Mouse (Mus musculus) midbrain, embryonic 16.5 days (tissue): ENCODE data around the gene Prcc. TPM values are rescaled to one million over a fixed set of nuclear protein-coding genes. Genes with fewer than 3 reads are reported as not detected.
A peak's percentile ranks its signal among the peaks of the same experiment; 100 is the strongest.
"Not testable (repeated sequence)": the region's sequence is repeated elsewhere in the genome, so short reads cannot be mapped to it uniquely, and the experiment has no call there.

Source experiments
- ATAC-seq: fragments of 200-750 bp; cut with Nextera tagmentation; 2 replicates; pipeline ENCODE4 v1.8.0; 2017; ENCODE audit warnings: moderate TSS enrichment
- H3K27ac ChIP-seq: fragments of 300-500 bp; sonication (generic); 2 replicates; pipeline ENCODE4 v1.5.1; 2014; ENCODE audit warnings: mild to moderate bottlenecking, low read length, mixed read lengths
- H3K27me3 ChIP-seq: fragments of 300-500 bp; sonication (generic); 2 replicates; pipeline ENCODE4 v1.6.1; 2014; ENCODE audit warnings: low read depth, low read length, mixed read lengths; ENCODE audit not compliant: control insufficient read depth, insufficient read depth
- H3K36me3 ChIP-seq: fragments of 300-500 bp; sonication (generic); 2 replicates; pipeline ENCODE4 v1.6.1; 2014; ENCODE audit warnings: mild to moderate bottlenecking, low read length, moderate library complexity, mixed read lengths; ENCODE audit not compliant: control insufficient read depth, insufficient read depth
- H3K4me1 ChIP-seq: fragments of 300-500 bp; sonication (generic); 2 replicates; pipeline ENCODE4 v1.6.1; 2014; ENCODE audit warnings: mild to moderate bottlenecking, low read length, mixed read lengths; ENCODE audit not compliant: control insufficient read depth, insufficient read depth
- H3K4me2 ChIP-seq: fragments of 300-500 bp; sonication (generic); 2 replicates; pipeline ENCODE4 v1.6.1; 2014; ENCODE audit warnings: mild to moderate bottlenecking, low read length, mixed read lengths
- H3K4me3 ChIP-seq: fragments of 300-500 bp; sonication (generic); 2 replicates; pipeline ENCODE4 v1.5.1; 2014; ENCODE audit warnings: low read depth, mild to moderate bottlenecking, low read length, moderate library complexity, mixed read lengths
- H3K9ac ChIP-seq: fragments of 300-500 bp; sonication (generic); 2 replicates; pipeline ENCODE4 v1.6.1; 2014; ENCODE audit warnings: low read depth, low read length, mixed read lengths
- H3K9me3 ChIP-seq: fragments of 300-500 bp; sonication (generic); replicated peaks from 2 replicates; pipeline ENCODE4 v1.6.1; 2014; ENCODE audit warnings: mild to moderate bottlenecking, low read length, mixed read lengths; ENCODE audit not compliant: control insufficient read depth, poor library complexity, severe bottlenecking
- WGBS: fragments of 180-500 bp; shearing (Covaris S2); extraction: QIAGEN DNeasy Blood & Tissue Kit; methylation state at CpG from one replicate; pipeline ENCODE4 v1.1.7; 2014; 5-methylcytosine and 5-hydroxymethylcytosine counted together
- polyA plus RNA-seq: library from polyadenylated mRNA; unstranded; fragments of >200 nt; fragmentation: Nextera tagmentation; extraction: Ambion mirVana; gene quantifications from 2 replicates; pipeline ENCODE4 v1.2.1, GENCODE M21; 2015

Gene Prcc
- polyA plus RNA-seq, 1 experiment from 2014 or later = 16.3 TPM

DNA sequence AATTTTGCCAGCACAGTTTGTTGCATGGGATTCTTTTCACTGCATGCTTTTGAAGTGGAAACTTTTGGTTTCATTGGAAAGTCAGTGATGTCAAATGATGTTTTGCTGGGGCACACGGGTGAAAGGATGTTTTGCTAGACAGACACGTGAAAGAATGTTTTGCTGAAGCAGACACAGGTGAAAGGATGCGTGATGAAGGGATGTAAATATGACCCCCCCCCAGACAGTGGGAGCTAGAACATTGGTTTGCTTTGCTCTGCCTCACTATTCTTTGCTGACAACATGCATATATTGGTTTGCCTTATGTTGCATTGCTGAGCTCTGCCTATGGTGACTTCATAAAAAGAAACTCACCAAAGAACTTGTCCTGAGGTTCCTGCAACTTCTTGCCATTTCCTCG lies 40.4 kb downstream of the Prcc start:
- 92% methylated on average over 4 of the region's 4 CpGs for WGBS
- Histone ChIP-seq H3K9me3 (no peaks in the 10 kb centered on the region), H3K36me3 (no peaks in the 10 kb centered on the region), H3K4me2 (no peak overlapping the region), H3K4me1 (no peaks in the 10 kb centered on the region), H3K27me3 (no peaks in the 10 kb centered on the region), H3K9ac (no peak overlapping the region), H3K4me3 (no peak overlapping the region), H3K27ac (no peak overlapping the region)
- ATAC-seq = no peak

- no peaks in the 10 kb centered on the region for H3K4me1 ChIP-seq
- H3K4me2 ChIP-seq = no peak overlapping the region
- H3K9me3 ChIP-seq = no peaks in the 10 kb centered on the region
- no peak overlapping the region for H3K9ac ChIP-seq
- H3K4me3 ChIP-seq = no peak overlapping the region
- no peak for ATAC-seq
- H3K27me3 ChIP-seq = no peaks in the 10 kb centered on the region
- H3K27ac ChIP-seq = no peak overlapping the region
- no peaks in the 10 kb centered on the region for H3K36me3 ChIP-seq
Measured at GRCm38 (mm10) chr3:87840858-87841257, 44.5 kb downstream of the Prcc start.

DNA sequence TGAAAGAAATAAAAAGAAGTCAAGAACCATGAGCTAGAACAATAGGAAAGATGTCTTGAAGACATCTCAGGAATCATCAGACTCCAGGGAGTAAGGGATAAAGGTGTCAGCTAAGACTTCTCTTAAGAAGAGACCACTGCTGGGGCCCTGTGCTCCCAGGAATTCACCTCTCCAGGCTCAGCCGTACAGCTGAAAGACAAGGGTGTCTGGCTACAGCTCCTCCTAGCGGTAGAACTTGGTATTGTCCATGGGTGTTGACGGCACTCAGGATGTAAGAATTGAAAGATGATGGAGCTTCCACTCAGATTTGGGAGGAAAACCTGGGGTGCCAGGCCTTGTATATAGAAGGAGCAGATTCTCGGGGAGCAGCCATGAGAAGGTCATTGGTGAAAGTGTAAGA lies 46.8 kb downstream of the Prcc start:
- no peak for ATAC-seq
- no peaks in the 10 kb centered on the region for H3K9me3 ChIP-seq
- H3K36me3 ChIP-seq = no peaks in the 10 kb centered on the region
- no peak overlapping the region for H3K4me3 ChIP-seq
- no peak overlapping the region for H3K27ac ChIP-seq
- H3K9ac ChIP-seq = no peak overlapping the region
- H3K27me3 ChIP-seq = no peaks in the 10 kb centered on the region
- under 1% methylated on average over 4 of the region's 4 CpGs for WGBS
- no peaks in the 10 kb centered on the region for H3K4me1 ChIP-seq
- H3K4me2 ChIP-seq = no peak overlapping the region

- Histone ChIP-seq H3K4me1 (no peaks in the 10 kb centered on the region), H3K36me3 (no peaks in the 10 kb centered on the region), H3K27ac (no peak overlapping the region), H3K4me2 (no peak overlapping the region), H3K9ac (no peak overlapping the region), H3K4me3 (no peak overlapping the region), H3K27me3 (no peaks in the 10 kb centered on the region), H3K9me3 (no peaks in the 10 kb centered on the region)
- ATAC-seq = no peak
- 72% methylated on average over 5 of the region's 5 CpGs for WGBS
Measured at GRCm38 (mm10) chr3:87833482-87833881, 51.9 kb downstream of the Prcc start.

- Histone ChIP-seq H3K4me1 (no peaks in the 10 kb centered on the region), H3K36me3 (no peaks in the 10 kb centered on the region), H3K9ac (no peak overlapping the region), H3K27me3 (no peaks in the 10 kb centered on the region), H3K4me3 (no peak overlapping the region), H3K4me2 (no peak overlapping the region), H3K9me3 (no peaks in the 10 kb centered on the region), H3K27ac (no peak overlapping the region)
- 87% methylated on average over 7 of the region's 7 CpGs for WGBS
- no peak for ATAC-seq
Measured at GRCm38 (mm10) chr3:87832109-87832859, 53.1 kb downstream of the Prcc start.

DNA sequence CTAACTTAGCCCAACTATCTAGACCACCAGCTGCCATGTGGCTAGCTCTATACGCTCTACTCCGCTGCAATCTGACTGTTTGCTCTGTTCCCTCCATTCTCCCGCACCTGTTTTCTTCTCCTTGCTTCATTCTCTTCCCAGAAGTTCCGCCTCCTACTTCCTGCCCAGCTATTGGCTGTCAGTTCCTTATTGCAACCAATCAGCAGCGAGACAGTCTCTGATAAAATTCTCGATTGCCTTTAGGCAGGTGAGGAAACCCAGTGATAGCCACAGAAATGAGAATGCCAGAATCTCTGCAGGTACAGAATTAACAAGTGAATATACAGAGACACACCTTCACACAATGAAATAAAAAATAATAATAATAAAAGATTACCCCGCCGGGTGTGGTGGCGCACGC lies 56.4 kb downstream of the Prcc start:
- Histone ChIP-seq H3K4me3 (no peak overlapping the region), H3K4me2 (no peak overlapping the region), H3K9ac (no peak overlapping the region), H3K27ac (no peak overlapping the region), H3K27me3 (no peaks in the 10 kb centered on the region), H3K4me1 (no peaks in the 10 kb centered on the region), H3K36me3 (no peaks in the 10 kb centered on the region), H3K9me3 (no peaks in the 10 kb centered on the region)
- WGBS = 58% methylated on average over 10 of the region's 10 CpGs
- ATAC-seq = no peak

- H3K4me2 ChIP-seq = no peak overlapping the region
- H3K9ac ChIP-seq = no peak overlapping the region
- H3K9me3 ChIP-seq = no peaks in the 10 kb centered on the region
- no peak overlapping the region for H3K4me3 ChIP-seq
- H3K36me3 ChIP-seq = no peaks in the 10 kb centered on the region
- no peak overlapping the region for H3K27ac ChIP-seq
- 65% methylated on average over 4 of the region's 4 CpGs for WGBS
- no peaks in the 10 kb centered on the region for H3K27me3 ChIP-seq
- no peak for ATAC-seq
- no peaks in the 10 kb centered on the region for H3K4me1 ChIP-seq
Measured at GRCm38 (mm10) chr3:87828435-87828834, 57.0 kb downstream of the Prcc start.

- not testable (repeated sequence) for H3K36me3 ChIP-seq, H3K4me3 ChIP-seq, H3K9me3 ChIP-seq, H3K27me3 ChIP-seq, H3K9ac ChIP-seq, ATAC-seq, H3K4me1 ChIP-seq, H3K27ac ChIP-seq, H3K4me2 ChIP-seq
- WGBS = 81% methylated on average over 1 of the region's 1 CpGs
Measured at GRCm38 (mm10) chr3:87824206-87824605, 61.2 kb downstream of the Prcc start, which contains the start of gene Pear1. TSS of gene Pear1 (minus strand) at chr3:87824306.

GRCm38 (mm10) chr3:87818226-87818625 lies 67.2 kb downstream of the Prcc start:
- H3K9me3 ChIP-seq = no peaks in the 10 kb centered on the region
- H3K9ac ChIP-seq = no peak overlapping the region
- H3K27ac ChIP-seq = no peak overlapping the region
- ATAC-seq = 0 out of 2 replicates have a peak, but pooled peaks have one; percentile 38
- H3K4me2 ChIP-seq = no peak overlapping the region
- H3K27me3 ChIP-seq = no peaks in the 10 kb centered on the region; the same call in 1 of the 2 replicates
- no peak overlapping the region for H3K4me3 ChIP-seq
- 54% methylated on average over 12 of the region's 12 CpGs for WGBS
- H3K4me1 ChIP-seq = peaks cover 3% of the 10 kb centered on the region; the same call in 1 of the 2 replicates
- no peaks in the 10 kb centered on the region for H3K36me3 ChIP-seq
